Mouse (Mus musculus): ENCODE data around the gene Eif4a3.
"Not testable (repeated sequence)": the region's sequence is repeated elsewhere in the genome, so short reads cannot be mapped to it uniquely, and the experiment has no call there.

Eif4a3 gene

GRCm38 (mm10) chr11:119298917-119299316, 972 bp downstream of the Eif4a3 start:
- no peak for DNase-seq (ENCODE audit: low read depth, low spot score)

- DNase-seq (ENCODE audit: low read depth, low spot score), result no peak
These were observed 1.9 kb downstream of the Eif4a3 start for GRCm38 (mm10) chr11:119297996-119298395.

GRCm38 (mm10) chr11:119292861-119293260, 7.0 kb downstream of the Eif4a3 start:
- DNase-seq (ENCODE audit: low read depth, low spot score), result not testable (repeated sequence)

GRCm38 (mm10) chr11:119287207-119287992, 12.5 kb downstream of the Eif4a3 start:
- no peak for DNase-seq (ENCODE audit: low read depth, low spot score)

GRCm38 (mm10) chr11:119285791-119286527, 13.9 kb downstream of the Eif4a3 start:
- DNase-seq (ENCODE audit: low read depth, low spot score), result no peak

GRCm38 (mm10) chr11:119281030-119281429, 18.9 kb downstream of the Eif4a3 start:
- no peak for DNase-seq (ENCODE audit: low read depth, low spot score)

GRCm38 (mm10) chr11:119273186-119273930, 26.5 kb downstream of the Eif4a3 start:
- no peak for DNase-seq (ENCODE audit: low read depth, low spot score)

- not testable (repeated sequence) for DNase-seq (ENCODE audit: low read depth, low spot score)
These were observed 27.4 kb downstream of the Eif4a3 start for GRCm38 (mm10) chr11:119272492-119272891.

GRCm38 (mm10) chr11:119268557-119269195, 31.2 kb downstream of the Eif4a3 start:
- no peak for DNase-seq (ENCODE audit: low read depth, low spot score)

- peak; percentile 90 for DNase-seq (ENCODE audit: low read depth, low spot score)
These were observed 31.9 kb downstream of the Eif4a3 start, which contains the start of gene Gaa for GRCm38 (mm10) chr11:119267768-119268556. Gene Gaa, plus strand, starts transcription at chr11:119267887.

GRCm38 (mm10) chr11:119267241-119267674, 32.6 kb downstream of the Eif4a3 start:
- DNase-seq (ENCODE audit: low read depth, low spot score), result no peak

- no peak for DNase-seq (ENCODE audit: low read depth, low spot score)
These were observed 34.1 kb downstream of the Eif4a3 start for GRCm38 (mm10) chr11:119265811-119266210.

- DNase-seq (ENCODE audit: low read depth, low spot score), result no peak
These were observed 35.5 kb downstream of the Eif4a3 start for GRCm38 (mm10) chr11:119264413-119264812.

- no peak for DNase-seq (ENCODE audit: low read depth, low spot score)
These were observed 39.9 kb downstream of the Eif4a3 start for GRCm38 (mm10) chr11:119259977-119260376.

- DNase-seq (ENCODE audit: low read depth, low spot score), result no peak
These were observed 41.1 kb downstream of the Eif4a3 start for GRCm38 (mm10) chr11:119258572-119259322.

- DNase-seq (ENCODE audit: low read depth, low spot score), result no peak
These were observed 41.7 kb downstream of the Eif4a3 start for GRCm38 (mm10) chr11:119258216-119258571.

- DNase-seq (ENCODE audit: low read depth, low spot score), result not testable (repeated sequence)
These were observed 43.3 kb downstream of the Eif4a3 start for GRCm38 (mm10) chr11:119256557-119256956.

GRCm38 (mm10) chr11:119252854-119253541, 46.9 kb downstream of the Eif4a3 start:
- no peak for DNase-seq (ENCODE audit: low read depth, low spot score)

GRCm38 (mm10) chr11:119250998-119251397, 48.9 kb downstream of the Eif4a3 start:
- no peak for DNase-seq (ENCODE audit: low read depth, low spot score)

Measured in embryo, embryonic 11.5 days (tissue).